In the genomic region with DNA sequence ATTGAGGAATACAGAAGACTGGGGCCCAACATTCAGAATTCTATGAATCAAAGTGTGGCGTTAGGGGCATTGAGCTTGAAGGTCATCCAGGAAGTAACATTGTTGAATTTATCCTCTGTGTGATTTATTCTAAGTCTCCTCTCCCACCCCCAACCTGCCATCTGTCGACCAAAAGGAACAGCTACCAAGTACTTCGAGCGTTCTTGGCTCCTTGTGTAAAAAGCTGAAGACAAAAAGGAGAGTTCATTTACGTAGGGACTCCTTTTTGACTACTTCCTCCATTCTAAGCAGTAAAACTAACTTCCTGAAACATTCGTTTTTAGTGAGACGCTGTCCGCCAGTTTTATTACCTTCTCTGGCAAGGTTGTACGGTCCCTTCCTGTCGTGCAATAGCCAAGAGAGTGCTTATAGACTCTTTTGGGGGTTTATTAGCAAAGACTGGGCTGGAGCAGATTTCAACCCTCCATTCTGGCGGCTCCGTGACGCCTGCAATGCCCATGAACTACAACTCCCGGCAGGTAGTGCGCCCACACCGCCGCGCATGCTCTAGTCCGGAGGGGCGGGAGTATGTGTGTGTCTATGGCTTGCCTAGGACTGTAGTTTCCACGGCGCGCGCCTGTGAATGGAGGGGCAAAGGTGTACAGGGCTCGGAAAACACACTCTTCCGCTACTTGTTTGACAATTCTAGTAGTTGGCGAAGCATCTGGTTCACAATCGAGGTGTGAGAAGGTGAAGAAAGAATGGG, we compare ENCODE assay signal across 8 mouse cellular contexts. TPM values are rescaled to one million over a fixed set of nuclear protein-coding genes. Genes with fewer than 3 reads are reported as not detected.
DNase-seq lines count a peak whose midpoint lies in the region; ATAC-seq lines count a peak whose summit lies in the region.

No protein-coding gene starts in this region.

- H3K9ac ChIP-seq in intestine, embryonic 14.5 days (ENCODE audit: low read length): peak overlapping the region; percentile 69

- WGBS in intestine, embryonic 14.5 days: under 1% methylated on average over 28 of the region's 28 CpGs

- peak overlapping the region; percentile 70 for H3K4me3 ChIP-seq in intestine, embryonic 14.5 days (ENCODE audit: low read depth, low read length)

- H3K9me3 ChIP-seq in intestine, embryonic 14.5 days (ENCODE audit: control insufficient read depth, low read length): no peaks in the 10 kb centered on the region

- peak; percentile 95 to 98 for DNase-seq in adrenal gland, adult (ENCODE audit: inconsistent age in 2 of 2, low spot score in 1 of 2)
- DNase-seq in embryo, embryonic 10.5 days (ENCODE audit: low spot score): peak; percentile 97
- DNase-seq in gastrocnemius, postnatal 25 days: peak; percentile 92
- peak; percentile 93 for DNase-seq in intestine, embryonic 14.5 days (ENCODE audit: low spot score)
- peak; percentile 93 to 96 for DNase-seq in left cerebral cortex, postnatal 14 days (ENCODE audit: low spot score in 2 of 2)
- peak; percentile 91 for DNase-seq in mesoderm, embryonic 11.5 days (ENCODE audit: low read depth, low spot score)
- DNase-seq in right cerebral cortex, postnatal 36 days (ENCODE audit: low spot score in 2 of 2): peak; percentile 91 to 93
- DNase-seq in yolk sac, embryonic 10.5 days (ENCODE audit: low spot score): peak; percentile 93

- peak; percentile 96 for ATAC-seq in intestine, embryonic 14.5 days (replicated peaks; ENCODE audit: low FRiP score, low TSS enrichment, low read depth)

- peaks cover 16% of the 10 kb centered on the region for H3K36me3 ChIP-seq in intestine, embryonic 14.5 days (ENCODE audit: control insufficient read depth, insufficient read depth, low read length)

- H3K4me2 ChIP-seq in intestine, embryonic 14.5 days (ENCODE audit: low read length): peak overlapping the region; percentile 75

- H3K27me3 ChIP-seq in intestine, embryonic 14.5 days (replicated peaks; ENCODE audit: control insufficient read depth, insufficient read depth, low read length): no peaks in the 10 kb centered on the region

- peak overlapping the region; percentile 91 for H3K27ac ChIP-seq in intestine, embryonic 14.5 days (ENCODE audit: low read depth)

- H3K4me1 ChIP-seq in intestine, embryonic 14.5 days (replicated peaks; ENCODE audit: control insufficient read depth, insufficient read depth, low read length): peaks cover 7% of the 10 kb centered on the region; the same call in 1 of the 2 replicates

- intact Hi-C loops in left cerebral cortex, postnatal 14 days (cut with DNase I): loop anchor here (10.0 kb wide), 1 partner anchor 392 kb away; a partner anchor contains a TSS

RNA-seq across cellular contexts. Expression of a gene that starts 0.7 kb away (rescaled TPM):
- 10 to 100 TPM; 28.0 to 28.3 TPM for total RNA-seq in gastrocnemius, postnatal 25 days (2021)
- polyA plus RNA-seq in intestine, embryonic 14.5 days (2014; fragmentation: Nextera tagmentation; extraction: Ambion mirVana): 43.4 and 46.9 TPM in 2 replicates
- total RNA-seq in left cerebral cortex, postnatal 14 days (2021): 10 to 100 TPM; 31.9 to 35.6 TPM

RNA-seq across cellular contexts. Expression of a gene that starts 1.0 kb away (rescaled TPM):
- 10 to 100 TPM; 14.1 to 18.7 TPM for total RNA-seq in gastrocnemius, postnatal 25 days (2021)
- 25.2 and 25.5 TPM in 2 replicates for polyA plus RNA-seq in intestine, embryonic 14.5 days (2014; fragmentation: Nextera tagmentation; extraction: Ambion mirVana)
- total RNA-seq in left cerebral cortex, postnatal 14 days (2021): 10 to 100 TPM; 10.2 to 11.3 TPM

RNA-seq across cellular contexts. Expression of a gene that starts 39.7 kb away (rescaled TPM):
- total RNA-seq in gastrocnemius, postnatal 25 days (2021): 1 to 10 TPM; 1.4 to 1.8 TPM
- 3.8 and 4.1 TPM in 2 replicates for polyA plus RNA-seq in intestine, embryonic 14.5 days (2014; fragmentation: Nextera tagmentation; extraction: Ambion mirVana)
- 1 to 10 TPM; 4.6 to 5.7 TPM for total RNA-seq in left cerebral cortex, postnatal 14 days (2021)

RNA-seq across cellular contexts. Expression of a gene that starts 49.4 kb away (rescaled TPM):
- 10 to 100 TPM; 11.0 to 14.6 TPM for total RNA-seq in gastrocnemius, postnatal 25 days (2021)
- polyA plus RNA-seq in intestine, embryonic 14.5 days (2014; fragmentation: Nextera tagmentation; extraction: Ambion mirVana): 4.1 and 4.8 TPM in 2 replicates
- 10 to 100 TPM; 18.5 to 19.9 TPM for total RNA-seq in left cerebral cortex, postnatal 14 days (2021)

Comparison
In these comparisons a context has a peak if more than half of its experiments do, and no peak if none do; other contexts are left out.
1. Peak in every context shown above with its lines: DNase-seq, ATAC-seq, H3K4me3 ChIP-seq and H3K27ac ChIP-seq.